Mouse (Mus musculus) ovary, postnatal 10 days (tissue): ENCODE measurements around the gene Adgrl3.

ENCODE experiments used
- DNase-seq: peaks from one replicate; pipeline ENCODE4 v3.0.0; 2022; ENCODE audit warnings: low spot score

Adgrl3 gene

GRCm38 (mm10) chr5:81076377-81076776 is 56.4 kb downstream of the Adgrl3 start:
- no peak for DNase-seq

GRCm38 (mm10) chr5:81077031-81077430 is 57.1 kb downstream of the Adgrl3 start:
- DNase-seq: no peak

GRCm38 (mm10) chr5:81077990-81078389 is 58.1 kb downstream of the Adgrl3 start:
- DNase-seq: no peak

GRCm38 (mm10) chr5:81083698-81084360 is 63.9 kb downstream of the Adgrl3 start:
- no peak for DNase-seq

GRCm38 (mm10) chr5:81085152-81085551 is 65.2 kb downstream of the Adgrl3 start:
- DNase-seq: no peak

- DNase-seq: no peak
These were observed 68.7 kb downstream of the Adgrl3 start for GRCm38 (mm10) chr5:81088667-81089066.

GRCm38 (mm10) chr5:81094618-81095017 is 74.7 kb downstream of the Adgrl3 start:
- no peak for DNase-seq

GRCm38 (mm10) chr5:81097131-81097530 is 77.2 kb downstream of the Adgrl3 start:
- no peak for DNase-seq

- no peak for DNase-seq
These were observed 87.5 kb downstream of the Adgrl3 start for GRCm38 (mm10) chr5:81107431-81107830.

- DNase-seq: no peak
These were observed 104.5 kb downstream of the Adgrl3 start for GRCm38 (mm10) chr5:81124483-81124882.

GRCm38 (mm10) chr5:81127639-81128038 is 107.7 kb downstream of the Adgrl3 start:
- DNase-seq: no peak

GRCm38 (mm10) chr5:81136394-81136793 is 116.5 kb downstream of the Adgrl3 start:
- no peak for DNase-seq

- DNase-seq: no peak
These were observed 135.9 kb downstream of the Adgrl3 start for GRCm38 (mm10) chr5:81155791-81156190.

GRCm38 (mm10) chr5:81156281-81156680 is 136.3 kb downstream of the Adgrl3 start:
- no peak for DNase-seq

GRCm38 (mm10) chr5:81156796-81157195 is 136.9 kb downstream of the Adgrl3 start:
- no peak for DNase-seq

- DNase-seq: no peak
These were observed 139.1 kb downstream of the Adgrl3 start for GRCm38 (mm10) chr5:81159013-81159412.

GRCm38 (mm10) chr5:81160431-81160830 is 140.5 kb downstream of the Adgrl3 start:
- no peak for DNase-seq

- no peak for DNase-seq
These were observed 169.0 kb downstream of the Adgrl3 start for GRCm38 (mm10) chr5:81188871-81189485.

GRCm38 (mm10) chr5:81200354-81200753 is 180.4 kb downstream of the Adgrl3 start:
- no peak for DNase-seq

- DNase-seq: no peak
These were observed 181.9 kb downstream of the Adgrl3 start for GRCm38 (mm10) chr5:81201885-81202284.

GRCm38 (mm10) chr5:81218500-81219057 is 198.6 kb downstream of the Adgrl3 start:
- DNase-seq: no peak

GRCm38 (mm10) chr5:81224465-81224864 is 204.5 kb downstream of the Adgrl3 start:
- DNase-seq: no peak

GRCm38 (mm10) chr5:81225486-81225885 is 205.5 kb downstream of the Adgrl3 start:
- no peak for DNase-seq

- no peak for DNase-seq
These were observed 207.3 kb downstream of the Adgrl3 start for GRCm38 (mm10) chr5:81227256-81227655.
